Mouse (Mus musculus): Measurements from ENCODE around the gene Fam131c.
A peak's percentile ranks its signal among the peaks of the same experiment; 100 is the strongest.

The Fam131c gene

DNA sequence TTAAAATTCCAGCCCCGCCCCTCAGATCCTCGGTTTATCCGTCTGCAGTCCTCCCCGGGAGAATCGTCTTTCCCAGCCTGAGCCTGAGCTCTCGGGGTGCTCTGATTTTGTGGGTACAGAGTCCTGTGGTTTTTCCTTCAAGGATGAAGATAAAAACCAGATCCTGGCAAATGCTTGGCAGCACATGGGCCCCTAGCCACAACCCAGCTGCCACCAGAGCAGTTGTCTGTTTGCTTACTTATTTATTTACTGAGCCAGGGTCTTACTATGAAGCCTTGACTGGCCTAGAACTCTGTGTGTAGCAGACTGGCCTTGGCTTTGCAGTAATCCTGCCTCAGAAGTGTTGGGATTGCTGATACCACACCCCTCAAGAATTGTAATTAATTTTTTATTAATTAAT, 8.8 kb upstream of the Fam131c start:
- DNase-seq (ENCODE audit: low spot score), result no peak

DNA sequence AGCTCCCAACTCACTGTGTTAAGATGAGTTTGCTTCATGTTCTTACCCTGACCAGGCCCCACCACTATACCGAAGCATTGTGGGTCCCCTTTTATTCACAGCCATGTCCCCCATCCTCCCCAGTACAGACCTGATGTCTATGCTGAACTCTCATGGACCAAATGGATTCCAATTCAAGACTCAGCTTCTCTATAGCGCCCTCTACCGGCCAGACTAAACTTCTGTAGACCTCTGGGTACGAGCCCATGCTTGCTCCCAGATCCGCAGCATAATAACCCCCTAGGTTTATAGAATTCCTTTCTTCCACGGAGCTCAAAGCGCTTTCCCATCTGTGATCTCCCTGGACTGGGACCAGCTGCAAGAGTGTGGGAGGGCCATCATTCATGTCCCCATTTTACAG, 7.2 kb upstream of the Fam131c start:
- DNase-seq (ENCODE audit: low spot score), result no peak

DNA sequence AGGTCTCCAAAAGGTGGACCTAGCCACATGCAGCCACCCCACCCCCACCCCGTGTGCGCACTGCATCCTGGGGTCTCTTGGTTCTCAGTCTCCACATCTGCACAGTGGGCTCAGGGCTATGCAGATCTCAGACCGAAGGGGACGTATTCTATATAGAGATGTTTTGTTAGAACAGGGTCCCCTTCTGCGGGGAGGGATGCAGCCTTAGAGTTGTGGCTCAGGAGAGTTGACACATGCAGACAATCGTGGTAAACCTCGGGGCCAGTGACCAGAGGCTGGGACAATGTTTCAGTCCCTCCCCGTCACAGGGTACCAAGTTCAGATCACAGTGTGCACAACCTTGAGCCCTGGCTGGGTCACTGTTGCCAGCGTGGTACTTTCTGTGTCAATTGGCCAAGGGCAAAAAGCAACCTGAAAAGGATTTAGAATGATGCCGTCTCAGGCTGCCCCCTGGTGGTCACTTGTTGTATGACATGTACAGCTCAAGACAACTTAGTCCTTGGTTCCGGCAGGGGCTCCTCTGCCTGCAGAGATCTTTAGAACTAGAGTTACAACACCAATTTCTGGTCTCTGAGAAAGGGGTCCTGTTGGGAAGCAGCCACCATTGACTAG, 5.0 kb upstream of the Fam131c start:
- peak; percentile 86 for DNase-seq (ENCODE audit: low spot score)

DNA sequence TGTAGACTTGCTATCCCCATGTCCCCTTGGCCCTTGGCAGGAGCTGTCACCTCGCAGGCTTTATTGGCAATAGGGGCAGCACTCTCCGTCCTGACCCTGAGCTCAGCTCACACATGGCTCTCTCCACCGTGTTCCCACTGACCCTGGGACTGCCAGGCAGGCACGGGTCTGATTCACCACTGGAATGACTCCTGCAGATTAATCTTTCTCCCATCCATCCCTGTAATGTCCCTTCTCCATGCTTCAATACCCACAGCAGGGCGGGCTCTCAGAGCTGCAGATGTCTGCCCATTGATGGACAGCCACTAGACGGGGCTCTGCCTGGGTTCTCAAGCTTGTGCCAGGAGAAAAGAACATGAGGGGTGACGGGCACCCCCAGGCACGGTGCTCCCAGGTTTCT, 2.9 kb upstream of the Fam131c start:
- no peak for DNase-seq (ENCODE audit: low spot score)

DNA sequence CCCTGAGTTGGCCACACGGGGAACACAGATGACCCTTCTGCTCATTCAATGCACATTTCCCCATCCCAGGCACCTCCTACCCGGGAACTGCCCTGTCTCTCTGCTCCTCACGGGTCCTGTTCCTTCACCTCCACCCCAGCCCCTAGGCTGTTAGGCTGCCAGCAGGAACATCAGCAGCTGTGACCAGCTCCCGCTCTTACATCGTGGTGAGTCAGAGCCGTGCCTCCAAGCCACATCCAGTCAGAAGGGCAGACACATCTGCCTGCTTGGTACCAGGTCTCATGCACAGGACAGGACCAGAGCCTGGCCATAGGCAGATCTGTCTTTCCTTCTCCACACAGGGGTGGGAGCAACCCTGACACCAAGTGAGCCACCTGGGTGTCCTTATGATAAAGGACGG, 2.1 kb upstream of the Fam131c start:
- DNase-seq (ENCODE audit: low spot score), result no peak

DNA sequence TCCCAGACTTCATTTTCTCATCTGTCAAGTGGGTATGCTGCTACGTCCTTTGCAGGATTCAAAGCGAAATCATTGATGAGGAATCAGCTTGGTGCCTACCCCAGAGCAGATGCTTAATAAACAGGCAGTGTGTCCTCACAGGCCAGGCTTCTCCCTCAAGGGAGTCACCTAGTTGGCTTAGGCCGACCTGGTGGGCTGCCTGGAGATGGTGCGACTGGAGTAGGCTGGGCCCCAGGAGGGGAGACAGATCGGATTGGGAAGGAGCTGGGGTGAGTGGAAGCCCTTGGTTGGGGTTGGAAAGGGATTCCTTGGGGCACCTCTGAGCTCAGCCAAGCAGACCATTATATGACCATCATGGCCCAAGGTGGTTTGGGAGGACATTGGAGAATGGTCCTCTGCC, 4.4 kb downstream of the Fam131c start:
- no peak for DNase-seq (ENCODE audit: low spot score)

DNA sequence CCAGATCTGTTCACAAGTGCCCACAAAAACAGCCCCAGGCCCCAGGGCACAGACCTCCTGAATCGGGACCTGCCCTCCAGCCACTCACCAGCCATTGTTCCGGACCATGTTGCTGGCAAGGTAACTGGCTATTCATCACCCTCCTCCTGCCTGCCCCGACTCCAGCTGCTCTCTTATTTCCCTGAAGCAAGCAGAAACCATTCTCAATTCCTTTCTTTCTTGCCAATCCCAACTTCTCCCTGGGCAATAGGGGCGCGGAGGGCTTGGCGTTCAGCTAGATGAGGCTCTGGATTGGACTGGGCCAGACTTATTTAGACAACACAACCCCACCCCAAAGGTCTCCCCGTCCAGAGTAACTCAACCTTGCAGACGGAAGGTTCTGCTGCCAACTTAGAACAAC, 11.7 kb downstream of the Fam131c start:
- no peak for DNase-seq (ENCODE audit: low spot score)

DNA sequence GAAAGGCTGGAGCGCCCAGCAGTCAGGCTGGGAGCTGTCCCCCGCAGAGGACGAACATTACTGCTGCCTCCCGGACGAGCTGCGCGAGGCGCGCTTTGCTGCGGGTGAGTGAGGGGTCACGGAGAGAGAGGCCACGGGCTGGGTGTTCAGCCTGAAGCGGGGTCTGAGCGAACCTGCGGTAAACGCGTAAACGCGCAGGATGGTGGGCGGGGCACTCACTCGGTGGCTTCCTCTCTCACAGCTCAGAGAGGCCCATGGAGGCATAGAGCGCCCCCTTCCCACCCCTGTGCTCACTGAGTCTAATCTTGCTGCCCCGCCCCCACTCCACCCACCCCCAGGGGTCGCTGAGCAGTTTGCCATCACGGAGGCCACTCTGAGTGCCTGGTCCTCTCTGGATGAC, 14.4 kb downstream of the Fam131c start:
- DNase-seq (ENCODE audit: low spot score), result no peak

DNA sequence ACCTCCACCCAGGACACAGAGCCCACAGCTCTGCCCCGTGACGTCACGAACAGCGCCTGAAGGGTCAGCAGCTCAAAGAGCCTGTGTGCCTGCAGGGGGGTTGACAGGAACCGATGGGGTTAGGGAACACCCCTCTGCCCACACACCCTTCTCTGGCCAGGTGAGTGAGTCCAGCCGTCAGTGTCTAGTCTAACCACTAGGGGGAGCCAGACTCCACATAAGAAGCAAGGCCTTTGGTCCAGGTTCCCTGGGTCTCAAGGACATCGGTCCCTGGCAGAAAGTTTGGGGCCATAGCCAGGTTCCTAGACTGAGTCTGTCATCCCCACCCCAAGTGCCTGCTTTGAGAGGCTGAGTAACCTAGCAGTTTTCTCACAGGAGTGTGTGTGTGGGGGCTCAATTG, 17.3 kb downstream of the Fam131c start:
- peak; percentile 45 for DNase-seq (ENCODE audit: low spot score)

DNA sequence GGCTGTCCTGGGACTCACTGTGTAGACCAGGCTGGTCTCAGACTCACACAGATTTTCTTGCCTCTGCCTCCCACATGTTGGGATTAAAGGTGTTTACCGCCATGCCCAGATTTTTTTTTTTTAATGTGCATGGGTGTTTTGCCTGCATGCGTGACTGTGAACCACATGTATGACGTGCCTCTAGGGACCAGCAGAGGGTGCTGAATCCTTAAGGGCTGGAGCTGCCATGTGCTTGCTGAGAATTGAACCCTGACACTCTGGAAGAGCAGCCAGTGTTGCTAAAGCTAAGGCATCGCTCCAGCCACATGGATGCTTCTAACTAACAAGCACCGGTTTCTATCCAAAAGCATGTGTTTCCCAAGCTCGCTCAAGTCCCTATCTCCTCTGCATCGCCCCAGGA, 18.1 kb downstream of the Fam131c start:
- no peak for DNase-seq (ENCODE audit: low spot score)

DNA sequence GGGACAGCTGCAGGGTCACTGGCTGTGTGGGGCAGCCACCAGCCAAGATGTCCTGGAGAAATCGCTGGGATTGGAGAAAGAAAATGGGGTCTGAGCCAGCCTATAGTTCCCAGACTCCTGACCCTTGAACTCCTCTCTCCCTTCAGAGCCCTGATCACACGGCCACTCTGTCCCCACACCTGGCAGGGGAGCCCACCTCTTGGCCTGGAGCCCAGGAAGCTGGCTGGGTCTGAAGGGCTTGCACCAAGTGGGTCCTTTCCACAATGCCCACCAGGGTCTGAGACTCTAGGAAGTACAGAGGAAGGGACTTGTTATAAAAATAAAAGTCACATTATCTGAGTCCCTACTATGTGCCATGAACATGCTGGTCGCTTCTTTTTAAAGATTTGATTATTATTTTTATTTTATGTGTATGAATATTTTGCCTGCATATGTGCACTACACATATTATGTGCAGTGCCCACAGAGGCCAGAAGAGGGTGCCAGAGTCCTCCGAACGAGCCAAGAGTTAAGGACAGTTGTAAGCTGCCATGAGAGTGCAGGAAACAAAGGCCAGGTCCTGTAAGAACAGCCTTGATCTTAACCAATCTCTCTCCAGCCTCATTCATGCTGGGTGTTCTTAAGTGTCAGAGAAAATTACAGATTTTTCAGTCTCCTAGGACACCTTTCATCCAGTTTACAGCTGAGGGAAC, 19.2 kb downstream of the Fam131c start:
- DNase-seq (ENCODE audit: low spot score), result peak; percentile 74

DNA sequence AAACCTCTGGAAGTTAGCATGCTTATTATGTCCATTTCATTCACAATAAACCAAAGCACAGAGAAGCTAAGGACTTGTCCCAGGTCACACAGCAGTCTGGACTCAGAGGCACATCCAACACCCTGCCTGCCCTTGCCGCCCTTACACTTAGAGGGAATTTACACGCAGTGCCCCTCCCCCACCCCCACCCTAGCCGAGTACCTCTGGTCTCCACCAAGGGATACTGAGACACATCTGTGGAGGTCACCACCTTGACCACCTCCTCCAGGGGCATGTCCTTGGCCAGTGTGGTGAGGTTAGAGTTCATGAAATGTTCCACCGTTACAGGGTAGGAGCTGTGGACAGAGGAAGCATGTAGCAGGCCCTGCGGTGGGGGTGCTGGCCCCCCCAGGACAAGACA, 19.9 kb downstream of the Fam131c start:
- DNase-seq (ENCODE audit: low spot score), result no peak

DNA sequence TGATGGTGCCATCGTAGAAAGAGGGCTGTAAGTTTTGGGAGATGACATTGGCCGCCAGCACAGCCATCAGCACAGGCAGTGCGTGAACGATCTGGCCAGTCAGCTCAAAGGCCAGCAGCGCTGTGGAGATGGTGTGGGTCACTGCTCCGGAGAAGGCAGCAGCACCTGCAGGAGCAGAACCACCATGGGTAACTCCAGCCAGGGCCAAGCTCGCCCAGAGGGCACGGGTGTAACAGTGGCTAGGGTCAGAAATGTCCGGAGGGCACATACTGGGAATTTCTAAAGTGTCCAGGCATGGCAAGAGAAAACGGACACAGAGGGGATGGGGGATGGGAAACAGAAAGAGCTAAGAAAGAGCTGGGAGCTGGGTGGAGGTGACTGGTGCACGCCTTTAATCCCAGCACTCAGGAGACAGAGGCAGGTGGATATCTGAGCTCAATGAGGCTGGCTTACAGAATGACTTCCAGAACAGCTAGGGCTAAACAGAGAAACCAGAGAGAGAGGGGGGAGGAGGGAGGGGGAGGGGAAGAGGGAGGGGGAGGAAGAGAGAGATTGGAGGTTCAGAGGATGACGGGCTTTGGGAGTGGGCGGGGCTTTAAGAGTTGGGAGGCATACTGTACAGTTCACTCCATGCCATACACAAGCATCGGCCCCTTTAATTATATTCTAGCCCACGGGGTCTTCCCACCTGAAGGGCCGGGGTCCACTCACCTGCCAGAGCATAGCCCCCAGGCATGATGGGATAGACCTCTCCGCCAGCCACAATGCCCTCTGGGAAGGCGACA, 21.5 kb downstream of the Fam131c start:
- DNase-seq (ENCODE audit: low spot score), result no peak

DNA sequence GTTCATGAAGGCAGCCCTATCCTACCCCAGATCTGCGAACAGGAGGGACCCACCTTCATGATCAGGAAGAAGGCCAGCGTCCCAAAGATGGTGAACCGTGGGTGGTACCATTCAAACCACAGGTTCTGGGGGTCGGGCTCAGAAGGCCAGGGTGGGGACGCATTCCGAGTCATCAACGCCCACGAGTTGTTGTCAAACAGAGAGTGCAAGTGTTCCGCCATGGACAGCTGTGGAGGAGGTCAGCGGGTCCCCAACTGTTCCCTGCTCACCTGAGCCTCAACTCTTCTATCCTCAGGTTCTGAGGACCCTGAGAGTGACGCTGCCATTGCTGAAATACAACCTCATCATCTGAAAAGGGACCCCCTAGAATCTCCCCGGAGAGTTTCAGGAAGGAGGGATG, 23.3 kb downstream of the Fam131c start:
- DNase-seq (ENCODE audit: low spot score), result no peak

DNA sequence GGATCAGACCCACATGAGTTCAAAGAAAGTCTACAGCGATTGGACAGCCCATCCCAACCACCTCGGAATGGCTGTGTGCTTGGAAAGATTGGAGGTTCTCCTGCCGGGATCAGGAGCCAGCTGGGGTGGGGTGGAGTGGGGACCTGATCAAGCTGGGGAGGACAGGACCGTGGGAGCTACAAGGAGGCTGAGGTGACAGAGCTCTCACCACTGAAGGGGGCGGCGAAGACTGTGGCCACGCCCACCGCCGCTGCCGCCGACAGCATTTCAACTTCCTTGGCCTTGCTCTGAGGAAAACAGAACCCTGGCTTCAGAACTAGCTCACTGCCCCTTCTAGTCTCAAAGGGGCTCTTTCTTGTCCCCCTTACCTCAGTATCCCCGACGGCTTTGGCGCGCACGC, 26.7 kb downstream of the Fam131c start:
- no peak for DNase-seq (ENCODE audit: low spot score)

DNA sequence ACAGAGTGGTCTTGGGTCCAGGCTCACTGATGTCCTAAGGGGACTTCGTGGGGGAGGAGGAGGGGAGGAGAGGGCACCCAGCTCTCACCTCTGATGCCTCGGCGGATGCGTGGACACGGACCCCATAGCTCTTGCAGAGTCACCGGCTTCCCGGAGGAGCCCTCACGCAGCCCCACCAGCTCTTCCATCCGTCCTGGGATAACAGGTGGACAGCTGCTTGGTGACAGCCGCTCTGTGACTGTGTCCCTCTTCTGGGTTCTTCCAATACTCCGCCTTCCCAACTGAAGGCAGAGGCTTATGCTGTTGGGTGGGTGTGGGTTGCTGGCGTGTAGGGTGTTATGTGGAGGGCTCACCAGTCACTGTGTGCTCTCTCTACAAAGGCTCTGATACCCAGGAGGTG, 29.8 kb downstream of the Fam131c start:
- no peak for DNase-seq (ENCODE audit: low spot score)

DNA sequence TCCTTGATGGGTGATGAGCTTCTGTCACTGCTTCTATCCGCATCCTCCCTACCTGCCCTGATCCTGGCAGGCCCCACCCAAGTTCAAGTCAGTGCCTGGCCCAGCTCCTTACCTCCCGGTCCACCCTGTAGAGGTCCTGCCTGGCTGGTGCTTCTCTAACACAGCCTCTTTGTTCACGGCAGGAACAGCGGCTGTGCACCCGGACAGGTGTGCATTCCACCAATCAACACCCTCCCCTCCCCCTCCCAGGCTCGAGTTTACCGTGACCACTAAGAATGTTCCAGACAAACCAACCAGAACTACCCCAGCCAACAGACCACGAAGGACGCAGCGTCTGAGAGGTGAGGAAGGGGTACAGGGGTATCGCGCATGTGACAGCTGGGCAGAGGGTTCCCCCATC, 30.5 kb downstream of the Fam131c start, which contains the start of gene Clcnka:
Clcnka (minus strand) TSS at position 180 of the 400 bp plus-strand sequence.
- DNase-seq (ENCODE audit: low spot score), result no peak

DNA sequence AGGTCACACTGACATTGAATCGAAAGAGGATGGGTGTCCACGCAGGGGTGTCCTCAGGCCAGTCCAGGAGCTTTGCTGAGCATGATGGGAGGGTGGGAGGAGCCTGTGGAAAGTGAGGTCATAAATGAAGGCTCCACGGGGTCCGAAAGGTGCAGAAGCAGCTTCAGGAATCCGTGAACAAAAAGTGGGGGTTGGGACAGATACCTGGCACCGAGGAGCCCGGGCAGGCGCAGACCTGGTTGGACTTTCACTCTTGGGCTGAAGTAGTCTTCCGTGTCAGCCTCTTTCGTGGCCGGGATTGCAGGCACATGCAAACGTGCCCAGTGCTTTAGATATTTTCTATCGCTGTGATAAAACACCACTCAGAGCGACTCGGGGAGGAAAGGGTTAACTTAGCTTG, 32.2 kb downstream of the Fam131c start:
- DNase-seq (ENCODE audit: low spot score), result no peak

DNA sequence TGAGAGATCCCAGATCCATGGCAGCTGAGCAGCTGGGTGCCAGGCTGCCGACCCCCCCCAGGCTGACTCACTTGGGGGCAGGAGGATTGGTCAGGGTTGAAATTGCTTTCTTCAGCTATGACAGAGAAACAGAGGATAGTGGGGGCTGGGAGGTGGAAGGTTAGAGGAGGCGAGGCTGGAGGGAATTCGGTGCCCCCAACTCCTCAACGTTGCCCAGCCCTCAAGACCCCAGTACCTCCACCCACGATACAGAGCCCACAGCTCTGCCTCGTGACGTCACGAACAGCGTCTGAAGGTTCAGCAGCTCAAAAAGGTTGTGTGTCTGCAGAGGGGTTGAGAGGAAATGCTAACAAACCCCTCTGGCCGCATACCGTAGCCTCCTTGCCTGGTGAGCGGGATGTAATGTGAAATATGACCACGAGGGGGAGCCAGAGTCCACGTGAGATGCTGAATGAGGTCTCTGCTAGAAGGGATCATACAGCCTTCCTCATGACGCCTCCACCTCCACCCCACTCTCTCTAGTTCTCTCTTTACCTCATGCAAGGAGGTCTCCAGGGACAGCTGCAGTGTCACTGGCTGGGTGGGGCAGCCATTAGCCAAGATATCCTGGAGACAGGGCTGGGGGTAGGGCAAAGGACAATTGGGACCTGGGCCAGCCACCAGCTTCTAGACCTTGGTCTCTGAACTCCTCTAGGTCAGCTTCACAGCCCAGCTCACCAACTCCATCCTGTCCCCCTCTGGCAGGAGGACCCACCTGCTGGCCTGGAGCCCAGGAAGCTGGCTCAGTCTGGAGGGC, 36.7 kb downstream of the Fam131c start:
- DNase-seq (ENCODE audit: low spot score), result peak; percentile 87

DNA sequence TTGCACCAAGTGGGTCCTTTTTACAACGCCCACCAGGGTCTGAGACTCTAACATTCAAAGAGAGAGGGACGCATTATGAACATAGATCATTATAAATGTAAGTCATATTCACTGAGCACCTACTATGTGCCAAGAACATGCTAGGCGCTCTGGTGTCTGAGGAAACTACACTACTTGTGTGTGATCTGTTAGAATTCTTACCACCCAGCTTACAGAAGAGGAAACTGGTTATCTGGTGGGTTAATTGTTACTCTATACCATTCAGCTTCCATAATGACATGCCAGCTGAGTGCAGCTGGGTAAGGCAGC, 37.2 kb downstream of the Fam131c start:
- DNase-seq (ENCODE audit: low spot score), result no peak

DNA sequence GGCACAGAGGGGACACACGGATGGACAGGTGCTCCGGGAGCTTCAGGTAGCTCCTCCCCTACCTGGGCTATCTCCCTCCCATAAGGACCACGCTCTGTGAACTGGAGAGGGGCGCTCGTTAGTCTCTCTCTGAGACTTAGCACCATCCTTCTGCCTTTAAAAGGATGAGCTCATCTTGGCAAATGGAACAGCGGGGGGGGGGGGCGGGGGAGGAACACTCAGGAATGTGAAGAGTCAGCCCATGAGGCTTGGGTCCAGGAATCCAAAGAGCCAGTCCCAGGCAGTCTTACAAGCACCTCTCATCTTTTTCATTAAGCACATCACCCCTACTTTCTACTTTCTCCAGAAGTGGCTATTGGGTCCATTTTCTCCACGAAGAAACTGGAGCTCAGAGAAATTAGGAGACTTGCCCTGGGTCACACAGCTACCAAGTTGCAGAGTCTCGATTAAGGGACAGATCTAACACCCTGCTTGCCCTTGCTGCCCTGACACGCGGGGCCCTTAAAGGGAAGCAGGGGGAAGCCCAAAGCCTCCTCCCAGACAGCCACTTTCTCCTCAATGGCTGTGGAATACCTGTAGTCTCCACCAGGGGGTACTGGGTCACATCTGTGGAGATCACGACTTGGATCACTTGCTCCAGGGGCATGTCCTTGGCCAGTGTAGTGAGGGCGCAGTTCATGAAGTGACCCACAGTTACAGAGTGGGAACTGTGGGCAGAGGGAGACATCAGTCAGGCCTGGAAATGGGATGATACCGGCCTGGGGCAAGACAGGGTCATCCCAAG, 38.7 kb downstream of the Fam131c start:
- DNase-seq (ENCODE audit: low spot score), result peak; percentile 52

DNA sequence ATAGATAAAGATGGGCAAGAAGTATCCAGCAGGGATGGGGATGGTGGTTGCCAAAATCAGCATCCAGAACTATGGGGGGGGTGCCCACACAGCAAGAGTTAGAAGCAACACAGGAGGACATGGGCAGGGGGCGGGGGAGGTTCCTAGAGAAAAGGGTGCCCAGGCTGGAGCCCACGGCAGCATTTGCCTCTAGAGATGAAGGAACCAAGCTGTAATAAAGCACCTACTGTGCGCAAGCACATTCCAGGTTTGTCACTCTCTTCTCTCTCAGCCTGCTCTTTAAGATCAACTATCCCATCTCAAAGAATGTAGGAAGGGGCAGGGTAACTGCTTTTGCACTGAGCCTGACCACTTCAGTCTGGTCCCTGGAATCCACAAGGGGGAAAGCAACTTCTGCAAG, 40.6 kb downstream of the Fam131c start:
- no peak for DNase-seq (ENCODE audit: low spot score)

Data from urinary bladder, postnatal 25 days (tissue).